Mouse (Mus musculus): ENCODE results near the gene Zfand2a. TPM values are rescaled to one million over a fixed set of nuclear protein-coding genes. Genes with fewer than 3 reads are reported as not detected.
A peak's percentile ranks its signal among the peaks of the same experiment; 100 is the strongest.

Gene Zfand2a
- polyA plus RNA-seq, 1 experiment from 2014 or later, result 7.1 TPM

DNA sequence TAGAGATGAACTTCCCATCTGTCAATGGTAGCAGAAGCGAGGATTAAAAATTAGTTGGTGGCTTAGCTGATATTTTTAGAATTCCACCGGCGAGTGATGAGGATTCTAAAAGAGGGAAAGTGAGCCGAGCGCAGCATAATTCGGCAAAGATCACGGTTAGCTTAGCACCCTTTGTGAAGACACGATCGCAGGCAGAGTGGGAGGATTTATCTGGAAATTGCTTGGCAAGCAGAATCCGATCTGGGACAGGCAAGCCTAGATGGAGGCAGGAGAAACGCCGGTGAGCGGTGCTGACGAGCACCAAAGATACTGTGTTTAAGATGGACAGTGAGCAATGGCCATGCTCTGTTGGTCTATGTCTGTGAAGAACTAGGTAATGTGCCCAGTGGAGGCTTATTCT is 17.9 kb upstream of the Zfand2a start:
- Histone ChIP-seq H3K36me3 (ENCODE audit: control insufficient read depth, insufficient read depth, low read length) (no peaks in the 10 kb centered on the region), H3K4me2 (ENCODE audit: low read depth, low read length) (no peak overlapping the region), H3K4me1 (ENCODE audit: control insufficient read depth, insufficient read depth, low read length) (no peaks in the 10 kb centered on the region), H3K4me3 (replicated peaks; ENCODE audit: low read length) (no peak overlapping the region), H3K27ac (ENCODE audit: low read length) (no peak overlapping the region), H3K9me3 (replicated peaks; ENCODE audit: control insufficient read depth, low read length) (no peaks in the 10 kb centered on the region), H3K27me3 (ENCODE audit: control insufficient read depth, insufficient read depth, low read length) (no peaks in the 10 kb centered on the region), H3K9ac (ENCODE audit: low read length) (no peak overlapping the region)
- 80% methylated on average over 14 of the region's 14 CpGs for WGBS
- ATAC-seq (ENCODE audit: insufficient read depth, low FRiP score), result no peak

DNA sequence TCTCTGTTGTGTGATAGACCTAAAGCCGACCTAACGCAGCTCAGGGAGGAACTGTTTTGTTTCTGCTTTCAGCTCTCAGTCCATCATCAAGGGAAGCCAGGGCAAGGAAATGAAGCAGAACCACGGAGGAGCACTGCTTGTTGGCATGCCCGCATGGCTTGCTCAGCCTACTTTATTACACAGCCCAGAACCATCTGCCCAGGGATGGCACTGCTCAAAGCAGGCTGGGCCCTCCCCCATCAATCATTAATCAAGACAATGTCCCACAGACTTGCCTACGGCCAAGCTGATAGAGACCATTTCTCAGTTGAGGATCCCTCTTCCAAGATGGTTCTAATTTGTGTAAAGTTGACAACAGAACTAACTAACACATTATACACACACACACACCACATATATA is 14.4 kb upstream of the Zfand2a start:
- Histone ChIP-seq H3K27ac (ENCODE audit: low read length) (no peak overlapping the region), H3K9me3 (replicated peaks; ENCODE audit: control insufficient read depth, low read length) (no peaks in the 10 kb centered on the region), H3K27me3 (ENCODE audit: control insufficient read depth, insufficient read depth, low read length) (peaks cover 9% of the 10 kb centered on the region; the same call in 1 of the 2 replicates), H3K4me3 (replicated peaks; ENCODE audit: low read length) (no peak overlapping the region), H3K4me2 (ENCODE audit: low read depth, low read length) (no peak overlapping the region), H3K9ac (ENCODE audit: low read length) (no peak overlapping the region), H3K36me3 (ENCODE audit: control insufficient read depth, insufficient read depth, low read length) (no peaks in the 10 kb centered on the region), H3K4me1 (ENCODE audit: control insufficient read depth, insufficient read depth, low read length) (no peaks in the 10 kb centered on the region)
- 44% methylated on average over 5 of the region's 5 CpGs for WGBS
- ATAC-seq (ENCODE audit: insufficient read depth, low FRiP score), result no peak

DNA sequence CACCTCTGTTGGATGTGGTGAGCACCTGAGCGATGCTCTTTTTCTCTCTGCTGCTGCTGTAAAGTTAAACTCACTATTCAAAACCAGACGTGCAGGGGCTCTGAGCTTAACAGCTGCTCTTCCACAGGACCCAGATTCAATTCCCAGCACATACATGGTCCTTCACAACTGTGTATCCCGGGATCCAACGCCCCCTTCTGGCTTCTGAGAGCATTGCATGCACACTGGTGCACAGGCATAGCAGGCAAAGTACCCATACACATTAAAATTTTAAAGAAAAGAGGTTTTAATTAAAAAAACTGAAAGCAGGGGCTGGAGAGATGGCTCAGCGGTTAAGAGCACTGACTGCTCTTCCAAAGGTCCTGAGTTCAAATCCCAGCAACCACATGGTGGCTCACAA is 12.6 kb upstream of the Zfand2a start:
- H3K4me3 ChIP-seq (replicated peaks; ENCODE audit: low read length), result no peak overlapping the region
- no peaks in the 10 kb centered on the region for H3K36me3 ChIP-seq (ENCODE audit: control insufficient read depth, insufficient read depth, low read length)
- no peaks in the 10 kb centered on the region for H3K4me1 ChIP-seq (ENCODE audit: control insufficient read depth, insufficient read depth, low read length)
- no peak overlapping the region for H3K9ac ChIP-seq (ENCODE audit: low read length)
- H3K9me3 ChIP-seq (replicated peaks; ENCODE audit: control insufficient read depth, low read length), result no peaks in the 10 kb centered on the region
- no peak for ATAC-seq (ENCODE audit: insufficient read depth, low FRiP score)
- WGBS, result 52% methylated on average over 5 of the region's 5 CpGs
- peaks cover 9% of the 10 kb centered on the region; the same call in 1 of the 2 replicates for H3K27me3 ChIP-seq (ENCODE audit: control insufficient read depth, insufficient read depth, low read length)
- no peak overlapping the region for H3K27ac ChIP-seq (ENCODE audit: low read length)
- H3K4me2 ChIP-seq (ENCODE audit: low read depth, low read length), result no peak overlapping the region

DNA sequence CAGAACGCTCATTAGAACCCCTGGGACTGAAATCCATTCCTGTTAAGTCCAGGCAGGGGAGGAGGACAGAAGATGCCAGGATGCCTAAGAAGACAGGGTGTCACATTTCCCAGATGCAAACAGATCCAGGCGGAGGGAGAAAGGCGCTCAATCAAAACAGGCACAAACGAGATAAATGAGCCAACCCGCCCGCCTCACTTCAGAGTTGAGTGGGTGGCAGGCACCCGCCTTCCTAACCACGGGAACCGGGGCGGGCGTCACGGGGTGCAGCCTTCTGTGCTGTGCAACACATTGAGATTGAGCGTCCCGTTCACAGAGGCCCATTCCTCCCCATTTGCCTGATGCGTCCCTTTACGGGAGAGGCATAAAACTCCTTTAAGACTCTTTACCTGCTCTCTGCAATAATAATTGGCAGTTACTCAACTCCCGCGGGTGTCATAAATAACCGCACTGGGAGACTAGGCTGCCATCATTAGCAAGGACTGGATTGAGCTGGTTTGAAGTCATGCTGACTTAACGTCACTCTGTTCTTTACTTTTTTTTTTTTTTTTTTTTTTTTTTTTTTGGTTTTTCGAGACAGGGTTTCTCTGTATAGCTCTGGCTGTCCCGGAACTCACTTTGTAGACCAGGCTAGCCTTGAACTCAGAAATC is 10.8 kb upstream of the Zfand2a start:
- WGBS, result 26% methylated on average over 22 of the region's 22 CpGs
- H3K27ac ChIP-seq (ENCODE audit: low read length), result no peak overlapping the region
- no peaks in the 10 kb centered on the region for H3K9me3 ChIP-seq (replicated peaks; ENCODE audit: control insufficient read depth, low read length)
- no peaks in the 10 kb centered on the region for H3K36me3 ChIP-seq (ENCODE audit: control insufficient read depth, insufficient read depth, low read length)
- H3K4me1 ChIP-seq (ENCODE audit: control insufficient read depth, insufficient read depth, low read length), result no peaks in the 10 kb centered on the region
- peaks cover 9% of the 10 kb centered on the region; the same call in 1 of the 2 replicates for H3K27me3 ChIP-seq (ENCODE audit: control insufficient read depth, insufficient read depth, low read length)
- no peak overlapping the region for H3K9ac ChIP-seq (ENCODE audit: low read length)
- no peak overlapping the region for H3K4me2 ChIP-seq (ENCODE audit: low read depth, low read length)
- no peak overlapping the region for H3K4me3 ChIP-seq (replicated peaks; ENCODE audit: low read length)
- ATAC-seq (ENCODE audit: insufficient read depth, low FRiP score), result no peak

DNA sequence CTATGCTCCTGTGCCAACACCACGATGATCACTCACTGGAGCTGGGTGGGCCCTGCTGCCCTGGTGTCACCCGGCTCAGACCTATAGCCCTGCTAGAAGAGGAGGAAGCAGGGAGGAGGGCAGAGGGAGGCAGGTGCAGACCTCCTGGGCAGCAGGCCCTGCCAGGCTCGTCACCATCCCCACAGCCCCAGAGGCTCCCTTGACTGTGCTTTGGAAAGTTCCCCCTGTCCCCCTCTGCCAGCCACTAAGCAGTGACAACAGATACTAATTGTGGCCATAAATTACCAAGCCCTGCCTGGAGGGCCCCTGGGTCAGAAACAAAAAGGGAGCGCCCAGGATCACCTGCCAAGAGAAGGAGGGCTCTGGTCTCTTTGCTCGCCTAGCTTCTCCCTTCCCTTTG is 9.3 kb upstream of the Zfand2a start:
- ATAC-seq (ENCODE audit: insufficient read depth, low FRiP score), result no peak

DNA sequence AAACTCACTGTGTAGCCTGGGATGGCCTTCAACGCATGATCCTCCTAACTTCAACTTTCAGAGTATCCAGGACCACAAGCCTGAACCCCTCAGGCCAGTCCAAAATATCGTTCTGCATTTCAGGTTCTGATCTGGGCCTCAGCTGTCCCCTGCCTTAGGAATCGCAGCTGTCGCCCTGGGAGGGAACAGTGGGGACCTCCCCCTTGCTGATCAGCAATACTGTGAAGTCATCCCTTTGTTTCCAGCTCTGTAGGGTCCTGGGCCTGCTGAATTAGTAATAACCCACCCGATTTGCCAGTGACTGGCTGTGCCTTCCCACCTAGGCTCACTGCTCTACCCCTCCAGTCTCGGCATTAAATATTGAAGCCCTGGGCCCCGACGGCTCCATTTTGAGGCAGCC is 7.0 kb upstream of the Zfand2a start:
- ATAC-seq (ENCODE audit: insufficient read depth, low FRiP score), result no peak
- no peaks in the 10 kb centered on the region for H3K4me1 ChIP-seq (ENCODE audit: control insufficient read depth, insufficient read depth, low read length)
- no peak overlapping the region for H3K27ac ChIP-seq (ENCODE audit: low read length)
- no peak overlapping the region for H3K9ac ChIP-seq (ENCODE audit: low read length)
- no peaks in the 10 kb centered on the region for H3K36me3 ChIP-seq (ENCODE audit: control insufficient read depth, insufficient read depth, low read length)
- 63% methylated on average over 8 of the region's 8 CpGs for WGBS
- no peak overlapping the region for H3K4me3 ChIP-seq (replicated peaks; ENCODE audit: low read length)
- H3K9me3 ChIP-seq (replicated peaks; ENCODE audit: control insufficient read depth, low read length), result 0 out of 2 replicates have a peak, but pooled peaks cover 3% of the 10 kb centered on the region
- H3K4me2 ChIP-seq (ENCODE audit: low read depth, low read length), result no peak overlapping the region
- peaks cover 8% of the 10 kb centered on the region; the same call in 1 of the 2 replicates for H3K27me3 ChIP-seq (ENCODE audit: control insufficient read depth, insufficient read depth, low read length)

More for the DNA sequence above, 9.3 kb upstream of the Zfand2a start:
- Histone ChIP-seq H3K4me1 (ENCODE audit: control insufficient read depth, insufficient read depth, low read length) (no peaks in the 10 kb centered on the region), H3K4me2 (ENCODE audit: low read depth, low read length) (no peak overlapping the region), H3K27ac (ENCODE audit: low read length) (no peak overlapping the region), H3K9me3 (replicated peaks; ENCODE audit: control insufficient read depth, low read length) (no peaks in the 10 kb centered on the region), H3K9ac (ENCODE audit: low read length) (no peak overlapping the region), H3K36me3 (ENCODE audit: control insufficient read depth, insufficient read depth, low read length) (no peaks in the 10 kb centered on the region), H3K4me3 (replicated peaks; ENCODE audit: low read length) (no peak overlapping the region), H3K27me3 (ENCODE audit: control insufficient read depth, insufficient read depth, low read length) (peaks cover 9% of the 10 kb centered on the region; the same call in 1 of the 2 replicates)
- 49% methylated on average over 5 of the region's 5 CpGs for WGBS

DNA sequence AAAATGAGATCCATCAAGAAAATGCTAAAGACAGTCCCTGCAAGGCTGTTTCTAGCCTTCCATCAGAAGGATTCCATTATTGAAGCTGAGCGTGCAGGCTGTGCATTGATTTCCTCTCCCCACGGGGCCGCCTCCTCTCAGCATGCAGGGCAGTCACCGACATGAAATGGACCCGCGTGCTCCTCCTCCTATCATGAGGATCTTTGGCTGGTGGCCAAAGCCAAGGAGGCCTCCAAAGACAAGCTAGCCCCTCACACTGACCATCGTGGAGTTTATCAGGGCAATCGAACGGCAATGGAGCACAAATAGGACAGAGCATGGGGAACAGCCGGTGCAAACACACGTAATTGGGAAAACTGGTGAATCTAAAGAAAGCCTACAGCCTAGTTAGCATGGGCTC is 5.8 kb upstream of the Zfand2a start:
- Histone ChIP-seq H3K27me3 (ENCODE audit: control insufficient read depth, insufficient read depth, low read length) (no peaks in the 10 kb centered on the region), H3K9me3 (replicated peaks; ENCODE audit: control insufficient read depth, low read length) (0 out of 2 replicates have a peak, but pooled peaks cover 6% of the 10 kb centered on the region), H3K4me3 (replicated peaks; ENCODE audit: low read length) (no peak overlapping the region), H3K4me2 (ENCODE audit: low read depth, low read length) (no peak overlapping the region), H3K9ac (ENCODE audit: low read length) (no peak overlapping the region), H3K36me3 (ENCODE audit: control insufficient read depth, insufficient read depth, low read length) (no peaks in the 10 kb centered on the region), H3K27ac (ENCODE audit: low read length) (no peak overlapping the region), H3K4me1 (ENCODE audit: control insufficient read depth, insufficient read depth, low read length) (no peaks in the 10 kb centered on the region)
- 74% methylated on average over 11 of the region's 11 CpGs for WGBS
- no peak for ATAC-seq (ENCODE audit: insufficient read depth, low FRiP score)

DNA sequence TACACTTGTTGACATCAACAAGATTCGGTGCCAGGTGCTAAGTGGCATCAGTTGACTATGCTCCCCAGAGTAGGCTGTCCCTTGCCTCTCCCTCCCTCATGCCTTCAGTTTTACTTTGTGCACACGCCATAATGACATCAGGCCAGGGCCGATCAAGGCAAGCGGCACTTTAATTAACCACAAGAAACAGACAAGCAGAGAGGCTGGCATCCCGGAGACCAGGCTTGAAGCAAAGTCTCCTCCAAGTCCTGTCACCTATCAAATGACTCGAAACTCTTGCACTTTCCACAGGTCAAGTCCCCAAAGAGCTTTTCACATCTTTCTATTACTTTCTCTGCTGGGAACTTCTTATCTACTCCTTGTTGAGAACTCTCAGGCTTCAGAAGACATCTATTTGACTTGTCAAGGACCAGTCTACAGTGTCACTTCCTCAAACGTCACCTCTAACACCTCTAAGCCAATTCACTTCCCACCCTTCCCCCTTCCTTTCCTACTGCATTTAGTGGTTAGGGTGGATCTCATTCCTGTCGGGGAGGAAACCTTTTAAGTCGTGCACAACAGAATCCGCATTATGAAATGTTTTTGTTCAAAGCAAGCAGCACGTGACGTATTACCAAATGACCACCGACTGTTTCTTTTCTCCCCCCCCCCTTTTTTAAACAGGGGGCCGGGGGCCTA is 1.0 kb downstream of the Zfand2a start:
- peak overlapping the region; percentile 46; the same call in 1 of the 2 replicates for H3K27ac ChIP-seq (ENCODE audit: low read length)
- H3K4me2 ChIP-seq (ENCODE audit: low read depth, low read length), result peak overlapping the region; percentile 97
- H3K9ac ChIP-seq (ENCODE audit: low read length), result peak overlapping the region; percentile 81
- peaks cover 10% of the 10 kb centered on the region; the same call in 1 of the 2 replicates for H3K4me1 ChIP-seq (ENCODE audit: control insufficient read depth, insufficient read depth, low read length)
- 52% methylated on average over 14 of the region's 14 CpGs for WGBS
- H3K27me3 ChIP-seq (ENCODE audit: control insufficient read depth, insufficient read depth, low read length), result no peaks in the 10 kb centered on the region
- 0 out of 2 replicates have a peak, but pooled peaks cover 4% of the 10 kb centered on the region for H3K36me3 ChIP-seq (ENCODE audit: control insufficient read depth, insufficient read depth, low read length)
- 0 out of 2 replicates have a peak, but pooled peaks cover 6% of the 10 kb centered on the region for H3K9me3 ChIP-seq (replicated peaks; ENCODE audit: control insufficient read depth, low read length)
- peak overlapping the region; percentile 77 for H3K4me3 ChIP-seq (replicated peaks; ENCODE audit: low read length)
- no peak for ATAC-seq (ENCODE audit: insufficient read depth, low FRiP score)

DNA sequence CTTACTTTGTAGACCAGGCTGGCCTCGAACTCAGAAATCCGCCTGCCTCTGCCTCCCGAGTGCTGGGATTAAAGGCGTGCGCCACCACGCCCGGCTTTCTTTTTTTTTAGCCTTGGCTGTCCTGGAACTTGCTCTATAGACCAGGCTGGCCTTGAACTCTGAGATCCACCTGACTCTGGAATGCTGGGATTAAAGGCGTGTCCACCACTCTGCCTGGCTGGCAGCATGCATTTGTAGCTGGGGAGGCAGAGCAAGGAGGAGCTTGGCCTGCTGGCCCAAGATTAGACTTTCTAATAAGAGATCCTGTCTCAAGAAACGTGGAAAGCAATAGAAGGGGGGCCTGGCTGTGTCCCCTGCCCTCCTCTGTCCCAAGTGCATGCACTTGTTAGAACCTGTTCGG is 3.9 kb downstream of the Zfand2a start:
- no peak overlapping the region for H3K4me3 ChIP-seq (replicated peaks; ENCODE audit: low read length)
- H3K4me1 ChIP-seq (ENCODE audit: control insufficient read depth, insufficient read depth, low read length), result peaks cover 10% of the 10 kb centered on the region; the same call in 1 of the 2 replicates
- no peaks in the 10 kb centered on the region for H3K27me3 ChIP-seq (ENCODE audit: control insufficient read depth, insufficient read depth, low read length)
- H3K9me3 ChIP-seq (replicated peaks; ENCODE audit: control insufficient read depth, low read length), result no peaks in the 10 kb centered on the region
- 0 out of 2 replicates have a peak, but pooled peaks cover 4% of the 10 kb centered on the region for H3K36me3 ChIP-seq (ENCODE audit: control insufficient read depth, insufficient read depth, low read length)
- H3K4me2 ChIP-seq (ENCODE audit: low read depth, low read length), result no peak overlapping the region
- H3K9ac ChIP-seq (ENCODE audit: low read length), result no peak overlapping the region
- H3K27ac ChIP-seq (ENCODE audit: low read length), result no peak overlapping the region
- 89% methylated on average over 10 of the region's 10 CpGs for WGBS
- ATAC-seq (ENCODE audit: insufficient read depth, low FRiP score), result no peak
